In the genomic region with DNA sequence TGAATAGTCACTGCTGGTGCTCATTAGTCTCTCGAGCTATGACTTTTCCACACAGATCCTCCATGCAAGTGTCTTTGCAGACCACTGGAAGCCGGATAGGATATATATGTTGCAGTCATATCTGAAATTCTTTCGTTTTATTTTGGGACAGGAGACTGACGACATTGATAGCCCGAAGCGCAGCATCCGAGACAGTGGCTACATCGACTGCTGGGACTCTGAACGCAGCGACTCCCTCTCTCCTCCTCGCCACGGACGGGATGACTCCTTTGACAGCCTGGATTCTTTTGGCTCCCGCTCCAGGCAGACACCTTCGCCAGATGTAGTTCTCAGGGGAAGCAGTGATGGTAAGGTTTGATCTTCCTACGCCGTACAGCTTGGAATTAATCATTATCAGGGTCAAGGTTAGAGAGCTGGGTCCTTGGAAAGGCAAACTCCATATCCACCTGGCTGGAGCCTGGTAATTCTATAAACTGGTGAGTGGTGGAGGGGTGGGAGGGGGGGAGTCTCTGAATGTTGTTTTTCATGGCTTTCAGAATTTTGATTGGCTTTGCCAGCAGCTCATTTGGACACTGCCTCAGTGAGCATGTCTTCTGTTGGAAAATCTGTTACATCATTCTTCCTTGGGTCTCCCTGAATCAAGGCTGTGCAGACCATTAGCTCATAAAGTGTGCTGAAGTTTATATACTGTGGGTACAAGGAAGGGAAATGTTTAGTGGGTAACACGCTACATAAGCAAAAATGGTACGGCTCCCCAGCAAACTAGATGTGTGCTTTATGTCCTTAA, we compare ENCODE assay signal across 9 mouse cellular contexts.
A peak's percentile ranks its signal among the peaks of the same experiment; 100 is the strongest.
DNase-seq lines count a peak whose midpoint lies in the region; ATAC-seq and TF ChIP-seq lines count a peak whose summit lies in the region.
"Had no signal": no experiment of that assay in that cellular context is flagged by ENCODE, and none has a peak within 500 bp of the region (broad histone marks: within the 10 kb centered on the region; RNA-seq: fewer than 3 reads in every experiment).

No protein-coding gene starts in this region.

- DNase-seq in midbrain, postnatal 0 days (ENCODE audit: low spot score), result no peak
- no peak for DNase-seq in thymus, postnatal 10 days (ENCODE audit: low spot score in 2 of 2)
- no peak for DNase-seq in testis, postnatal 10 days (ENCODE audit: low spot score)
- no peak for DNase-seq in liver, postnatal 0 days
- DNase-seq: liver, embryonic 13.5 days had no signal

- no peaks in the 10 kb centered on the region for H3K9me3 ChIP-seq in intestine, embryonic 15.5 days
- H3K9me3 ChIP-seq in intestine, embryonic 16.5 days (ENCODE audit: control insufficient read depth, low read length), result no peaks in the 10 kb centered on the region
- H3K9me3 ChIP-seq in embryonic facial prominence, embryonic 13.5 days, result no peaks in the 10 kb centered on the region
- no peaks in the 10 kb centered on the region for H3K9me3 ChIP-seq in hindbrain, embryonic 15.5 days
- H3K9me3 ChIP-seq in midbrain, postnatal 0 days (ENCODE audit: low read length), result no peaks in the 10 kb centered on the region
- H3K9me3 ChIP-seq in liver, postnatal 0 days (ENCODE audit: low read length), result no peaks in the 10 kb centered on the region
- H3K9me3 ChIP-seq: liver, embryonic 13.5 days had no signal

- peaks cover 10% of the 10 kb centered on the region; the same call in 1 of the 2 replicates for H3K4me1 ChIP-seq in intestine, embryonic 15.5 days (replicated peaks)
- peaks cover 5% of the 10 kb centered on the region; the same call in 1 of the 2 replicates for H3K4me1 ChIP-seq in intestine, embryonic 16.5 days (ENCODE audit: control insufficient read depth, insufficient read depth, low read length)
- H3K4me1 ChIP-seq in embryonic facial prominence, embryonic 13.5 days, result peaks cover 47% of the 10 kb centered on the region
- peaks cover 30% of the 10 kb centered on the region for H3K4me1 ChIP-seq in hindbrain, embryonic 15.5 days (replicated peaks)
- peaks cover 6% of the 10 kb centered on the region; the same call in 1 of the 2 replicates for H3K4me1 ChIP-seq in midbrain, postnatal 0 days (ENCODE audit: insufficient read depth, low read length)
- H3K4me1 ChIP-seq in liver, postnatal 0 days (ENCODE audit: insufficient read depth), result no peaks in the 10 kb centered on the region
- H3K4me1 ChIP-seq: liver, embryonic 13.5 days had no signal

- no peaks in the 10 kb centered on the region for H3K36me3 ChIP-seq in intestine, embryonic 15.5 days
- H3K36me3 ChIP-seq in intestine, embryonic 16.5 days (ENCODE audit: control insufficient read depth, insufficient read depth, low read length), result no peaks in the 10 kb centered on the region
- H3K36me3 ChIP-seq in embryonic facial prominence, embryonic 13.5 days, result peaks cover 11% of the 10 kb centered on the region
- peaks cover under 1% of the 10 kb centered on the region; the same call in 1 of the 2 replicates for H3K36me3 ChIP-seq in hindbrain, embryonic 15.5 days
- no peaks in the 10 kb centered on the region for H3K36me3 ChIP-seq in midbrain, postnatal 0 days (ENCODE audit: insufficient read depth, low read length)
- H3K36me3 ChIP-seq in liver, postnatal 0 days (replicated peaks; ENCODE audit: insufficient read depth, low read length), result no peaks in the 10 kb centered on the region
- H3K36me3 ChIP-seq: liver, embryonic 13.5 days had no signal

- TF ChIP-seq EP300 in liver, postnatal 0 days (IDR thresholded peaks at IDR 0.05; ENCODE audit: low read depth), result no peak

- H3K27me3 ChIP-seq in intestine, embryonic 15.5 days (replicated peaks), result no peaks in the 10 kb centered on the region
- no peaks in the 10 kb centered on the region for H3K27me3 ChIP-seq in intestine, embryonic 16.5 days (replicated peaks; ENCODE audit: control insufficient read depth, insufficient read depth, low read length)
- no peaks in the 10 kb centered on the region for H3K27me3 ChIP-seq in embryonic facial prominence, embryonic 13.5 days
- no peaks in the 10 kb centered on the region for H3K27me3 ChIP-seq in hindbrain, embryonic 15.5 days
- no peaks in the 10 kb centered on the region for H3K27me3 ChIP-seq in midbrain, postnatal 0 days (ENCODE audit: insufficient read depth, low read length)
- H3K27me3 ChIP-seq in liver, postnatal 0 days (ENCODE audit: insufficient read depth, low read length), result no peaks in the 10 kb centered on the region
- H3K27me3 ChIP-seq: liver, embryonic 13.5 days had no signal

- no peak overlapping the region for H3K4me3 ChIP-seq in intestine, embryonic 15.5 days (replicated peaks)
- no peak overlapping the region for H3K4me3 ChIP-seq in intestine, embryonic 16.5 days (ENCODE audit: low read length)
- H3K4me3 ChIP-seq in embryonic facial prominence, embryonic 13.5 days, result peak overlapping the region; percentile 45
- H3K4me3 ChIP-seq in hindbrain, embryonic 15.5 days, result peak overlapping the region; percentile 15
- peak overlapping the region; percentile 23; the same call in 1 of the 2 replicates for H3K4me3 ChIP-seq in midbrain, postnatal 0 days (ENCODE audit: low read depth, low read length)
- H3K4me3 ChIP-seq in liver, postnatal 0 days (ENCODE audit: low read depth, low read length), result no peak overlapping the region
- H3K4me3 ChIP-seq: liver, embryonic 13.5 days had no signal

- no peak for ATAC-seq in intestine, embryonic 15.5 days
- ATAC-seq in intestine, embryonic 16.5 days, result no peak
- ATAC-seq in embryonic facial prominence, embryonic 13.5 days (ENCODE audit: insufficient number of reproducible peaks, insufficient read depth, low FRiP score, low TSS enrichment, low read depth), result no peak
- 0 out of 2 replicates have a peak, but pooled peaks have one; percentile 53 for ATAC-seq in hindbrain, embryonic 15.5 days (ENCODE audit: low FRiP score, low read depth)
- ATAC-seq in midbrain, postnatal 0 days (ENCODE audit: low FRiP score), result no peak
- ATAC-seq in liver, postnatal 0 days, result no peak

- peak overlapping the region; percentile 21; the same call in 1 of the 2 replicates for H3K4me2 ChIP-seq in intestine, embryonic 15.5 days (replicated peaks)
- no peak overlapping the region for H3K4me2 ChIP-seq in intestine, embryonic 16.5 days (ENCODE audit: low read depth, low read length)
- H3K4me2 ChIP-seq in embryonic facial prominence, embryonic 13.5 days, result peak overlapping the region; percentile 65
- H3K4me2 ChIP-seq in hindbrain, embryonic 15.5 days, result peak overlapping the region; percentile 55
- peak overlapping the region; percentile 48 for H3K4me2 ChIP-seq in midbrain, postnatal 0 days (ENCODE audit: low read depth, low read length, poor library complexity, severe bottlenecking)
- no peak overlapping the region for H3K4me2 ChIP-seq in liver, postnatal 0 days (ENCODE audit: low read depth, low read length)
- H3K4me2 ChIP-seq: liver, embryonic 13.5 days had no signal

- no peak overlapping the region for H3K9ac ChIP-seq in intestine, embryonic 15.5 days
- no peak overlapping the region for H3K9ac ChIP-seq in intestine, embryonic 16.5 days (ENCODE audit: low read depth, low read length)
- H3K9ac ChIP-seq in embryonic facial prominence, embryonic 13.5 days, result peak overlapping the region; percentile 70
- no peak overlapping the region for H3K9ac ChIP-seq in hindbrain, embryonic 15.5 days
- no peak overlapping the region for H3K9ac ChIP-seq in midbrain, postnatal 0 days (replicated peaks; ENCODE audit: low read length, poor library complexity, severe bottlenecking)
- no peak overlapping the region for H3K9ac ChIP-seq in liver, postnatal 0 days (replicated peaks)
- H3K9ac ChIP-seq: liver, embryonic 13.5 days had no signal

- no peak overlapping the region for H3K27ac ChIP-seq in intestine, embryonic 15.5 days
- no peak overlapping the region for H3K27ac ChIP-seq in intestine, embryonic 16.5 days (ENCODE audit: low read length)
- H3K27ac ChIP-seq in embryonic facial prominence, embryonic 13.5 days, result peak overlapping the region; percentile 92
- peak overlapping the region; percentile 23 for H3K27ac ChIP-seq in hindbrain, embryonic 15.5 days (replicated peaks)
- no peak overlapping the region for H3K27ac ChIP-seq in midbrain, postnatal 0 days (ENCODE audit: low read depth, low read length)
- H3K27ac ChIP-seq in liver, postnatal 0 days (ENCODE audit: low read depth), result no peak overlapping the region
- H3K27ac ChIP-seq: liver, embryonic 13.5 days had no signal

- TF ChIP-seq CTCF in midbrain, postnatal 0 days (IDR thresholded peaks at IDR 0.05), result no peak
- no peak for TF ChIP-seq CTCF in liver, postnatal 0 days (IDR thresholded peaks at IDR 0.05; ENCODE audit: low read depth)

- WGBS in intestine, embryonic 15.5 days, result 69% methylated on average over 19 of the region's 19 CpGs
- 66% methylated on average over 19 of the region's 19 CpGs for WGBS in intestine, embryonic 16.5 days
- 13% methylated on average over 19 of the region's 19 CpGs for WGBS in embryonic facial prominence, embryonic 13.5 days
- WGBS in hindbrain, embryonic 15.5 days, result 42% methylated on average over 19 of the region's 19 CpGs
- WGBS in midbrain, postnatal 0 days, result 53% methylated on average over 19 of the region's 19 CpGs
- 70% methylated on average over 19 of the region's 19 CpGs for WGBS in liver, postnatal 0 days (ENCODE audit: insufficient replicate concordance)

Comparison
In these comparisons a context has a peak if more than half of its experiments do, and no peak if none do; other contexts are left out.
1. H3K4me2 ChIP-seq: peak in intestine, embryonic 15.5 days (single experiment), embryonic facial prominence, embryonic 13.5 days (single experiment), hindbrain, embryonic 15.5 days (single experiment) and midbrain, postnatal 0 days (single experiment); none in intestine, embryonic 16.5 days (single experiment) and liver, postnatal 0 days (single experiment).
2. H3K27ac ChIP-seq: peak in embryonic facial prominence, embryonic 13.5 days (single experiment) and hindbrain, embryonic 15.5 days (single experiment); none in intestine, embryonic 15.5 days (single experiment), intestine, embryonic 16.5 days (single experiment), midbrain, postnatal 0 days (single experiment) and liver, postnatal 0 days (single experiment).
3. H3K4me3 ChIP-seq: peak in embryonic facial prominence, embryonic 13.5 days (single experiment), hindbrain, embryonic 15.5 days (single experiment) and midbrain, postnatal 0 days (single experiment); none in intestine, embryonic 15.5 days (single experiment), intestine, embryonic 16.5 days (single experiment) and liver, postnatal 0 days (single experiment).